Mouse (Mus musculus) ES-Bruce4 (cell line): ENCODE measurements at regions not wholly inside any gene's neighbourhood (a gene's known extent, or its start where the extent isn't known, plus 50 kb on each side); places are given as distances from the start of the nearest gene placed in this dataset.

Source experiments
- CTCF ChIP-seq: IDR thresholded peaks from one replicate; pipeline ENCODE4 v1.8.1; 2011; ENCODE audit warnings: low read depth, low read length
- EP300 ChIP-seq: IDR thresholded peaks from 2 replicates; pipeline ENCODE4 v1.6.1; 2011; ENCODE audit warnings: low read depth, low read length; ENCODE audit not compliant: insufficient read depth

DNA sequence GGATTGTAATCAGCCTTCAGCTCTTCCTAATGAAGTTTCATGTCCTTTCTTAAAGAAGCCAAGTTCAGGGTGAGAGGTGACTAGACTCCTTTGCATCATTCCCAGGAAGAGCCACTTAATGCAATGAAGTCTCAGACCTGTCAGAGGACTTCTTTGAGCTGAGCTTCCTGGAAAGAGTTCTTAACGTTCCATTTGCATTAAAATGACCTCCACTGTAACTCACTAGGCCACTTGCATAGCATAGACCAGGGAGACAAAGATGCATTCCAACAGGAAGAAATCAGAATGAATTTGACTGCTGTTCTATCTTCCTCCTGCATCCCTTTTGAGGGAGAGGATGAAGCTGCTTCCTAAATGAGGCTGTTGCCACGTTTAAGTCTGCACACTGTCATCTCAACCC lies 71.5 kb downstream of the Qdpr start:
- TF ChIP-seq CTCF (no peak), EP300 (no peak)
